Mouse (Mus musculus) hindbrain, embryonic 11.5 days (tissue): ENCODE results near the gene Hoxb2. TPM values are rescaled to one million over a fixed set of nuclear protein-coding genes. Genes with fewer than 3 reads are reported as not detected.

Experiments
- ATAC-seq: fragments of 200-750 bp; cut with Nextera tagmentation; 2 replicates; pipeline ENCODE4 v1.8.0; 2017; ENCODE audit warnings: mild to moderate bottlenecking, moderate TSS enrichment, moderate library complexity; ENCODE audit not compliant: low FRiP score
- DNase-seq: peaks from one replicate; pipeline ENCODE4 v3.0.0-alpha.2; 2015; ENCODE audit warnings: low spot score
- H3K27ac ChIP-seq: fragments of 300-500 bp; sonication (generic); 2 replicates; pipeline ENCODE4 v1.5.1; 2014; ENCODE audit warnings: mild to moderate bottlenecking, low read depth, low read length
- H3K27me3 ChIP-seq: fragments of 300-500 bp; sonication (generic); 2 replicates; pipeline ENCODE4 v1.6.1; 2014; ENCODE audit warnings: mild to moderate bottlenecking, low read length, moderate library complexity, mixed read lengths; ENCODE audit not compliant: control insufficient read depth, insufficient read depth
- H3K36me3 ChIP-seq: fragments of 300-500 bp; sonication (generic); 2 replicates; pipeline ENCODE4 v1.6.1; 2014; ENCODE audit warnings: mild to moderate bottlenecking, low read length, moderate library complexity, mixed read lengths; ENCODE audit not compliant: control insufficient read depth, insufficient read depth
- H3K4me1 ChIP-seq: fragments of 300-500 bp; sonication (generic); replicated peaks from 2 replicates; pipeline ENCODE4 v1.6.1; 2014; ENCODE audit warnings: low read length, mixed read lengths; ENCODE audit not compliant: control insufficient read depth, insufficient read depth
- H3K4me2 ChIP-seq: fragments of 300-500 bp; sonication (generic); replicated peaks from 2 replicates; pipeline ENCODE4 v1.6.1; 2014; ENCODE audit warnings: mild to moderate bottlenecking, low read depth, low read length
- H3K4me3 ChIP-seq: fragments of 300-500 bp; sonication (generic); 2 replicates; pipeline ENCODE4 v1.5.1; 2014; ENCODE audit warnings: low read depth, low read length
- H3K9ac ChIP-seq: fragments of 300-500 bp; sonication (generic); 2 replicates; pipeline ENCODE4 v1.6.1; 2014; ENCODE audit warnings: low read depth, low read length
- H3K9me3 ChIP-seq: fragments of 300-500 bp; sonication (generic); 2 replicates; pipeline ENCODE4 v1.6.1; 2016; ENCODE audit warnings: low read length; ENCODE audit not compliant: control insufficient read depth
- WGBS: fragments of 180-500 bp; shearing (Covaris S2); extraction: QIAGEN DNeasy Blood & Tissue Kit; methylation state at CpG from one replicate; pipeline ENCODE4 v1.1.7; 2014; 5-methylcytosine and 5-hydroxymethylcytosine counted together
- polyA plus RNA-seq: library from polyadenylated mRNA; unstranded; fragments of >200 nt; fragmentation: Nextera tagmentation; extraction: Ambion mirVana; gene quantifications from 2 replicates; pipeline ENCODE4 v1.2.1, GENCODE M21; 2014

Hoxb2 gene
- polyA plus RNA-seq, 1 experiment from 2014 or later, result 67.5 TPM

DNA sequence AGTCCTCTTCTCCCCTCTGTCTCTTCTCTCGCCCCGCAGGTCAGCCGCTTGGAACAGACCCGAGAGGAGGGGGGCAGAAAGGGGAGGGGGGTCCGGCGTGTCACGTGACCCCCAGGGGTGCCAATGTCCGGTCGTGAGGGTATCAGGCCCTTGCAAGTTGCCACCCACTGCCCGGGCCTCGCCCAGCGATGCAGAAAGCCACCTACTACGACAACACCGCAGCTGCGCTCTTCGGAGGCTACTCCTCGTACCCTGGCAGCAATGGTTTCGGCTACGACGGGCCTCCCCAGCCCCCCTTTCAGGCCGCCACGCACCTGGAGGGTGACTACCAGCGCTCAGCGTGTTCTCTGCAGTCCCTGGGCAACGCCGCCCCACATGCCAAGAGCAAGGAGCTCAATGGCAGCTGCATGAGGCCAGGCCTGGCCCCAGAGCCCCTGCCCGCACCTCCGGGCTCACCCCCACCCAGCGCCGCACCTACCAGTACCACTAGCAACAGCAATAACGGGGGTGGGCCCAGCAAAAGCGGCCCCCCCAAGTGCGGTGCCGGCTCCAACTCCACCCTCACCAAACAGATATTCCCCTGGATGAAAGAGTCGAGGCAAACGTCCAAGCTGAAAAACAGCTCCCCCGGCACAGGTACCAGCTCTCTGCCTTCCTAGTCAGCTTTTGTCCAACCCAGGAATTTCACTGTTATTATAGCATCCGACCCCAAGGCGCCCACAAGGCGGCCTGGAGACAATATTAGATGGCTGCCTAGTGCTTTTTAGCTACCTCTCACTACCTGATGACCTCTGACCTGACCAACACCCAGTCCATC lies 6.1 kb upstream of the Hoxb2 start:
- Histone ChIP-seq H3K27ac (peak overlapping the region; percentile 98), H3K9me3 (no peaks in the 10 kb centered on the region), H3K9ac (peak overlapping the region; percentile 93), H3K4me1 (peaks cover 5% of the 10 kb centered on the region; the same call in 1 of the 2 replicates), H3K4me2 (peak overlapping the region; percentile 79), H3K4me3 (peak overlapping the region; percentile 56), H3K36me3 (no peaks in the 10 kb centered on the region), H3K27me3 (peaks cover 65% of the 10 kb centered on the region)
- peak; percentile 43; the same call in 1 of the 2 replicates for ATAC-seq
- peak; percentile 75 for DNase-seq
- 3% methylated on average over 36 of the region's 40 CpGs for WGBS

GRCm38 (mm10) chr11:96344878-96345159 lies 5.5 kb upstream of the Hoxb2 start:
- H3K4me1 ChIP-seq, result peaks cover 5% of the 10 kb centered on the region; the same call in 1 of the 2 replicates
- DNase-seq (no peak), ATAC-seq (no peak)
- no peaks in the 10 kb centered on the region for H3K9me3 ChIP-seq
- peaks cover 65% of the 10 kb centered on the region for H3K27me3 ChIP-seq
- peak overlapping the region; percentile 79 for H3K4me2 ChIP-seq
- H3K27ac ChIP-seq, result peak overlapping the region; percentile 98
- H3K9ac ChIP-seq, result peak overlapping the region; percentile 93
- no peaks in the 10 kb centered on the region for H3K36me3 ChIP-seq
- peak overlapping the region; percentile 56 for H3K4me3 ChIP-seq
- WGBS, result 6% methylated on average over 5 of the region's 6 CpGs

GRCm38 (mm10) chr11:96345220-96345892 lies 5.0 kb upstream of the Hoxb2 start:
- no peak for ATAC-seq
- Histone ChIP-seq H3K4me1 (peaks cover 8% of the 10 kb centered on the region; the same call in 1 of the 2 replicates), H3K27me3 (peaks cover 66% of the 10 kb centered on the region), H3K4me3 (peak overlapping the region; percentile 56), H3K27ac (peak overlapping the region; percentile 98), H3K4me2 (peak overlapping the region; percentile 79), H3K9ac (peak overlapping the region; percentile 93), H3K9me3 (no peaks in the 10 kb centered on the region), H3K36me3 (no peaks in the 10 kb centered on the region)
- DNase-seq, result peak; percentile 62
- 2% methylated on average over 42 of the region's 56 CpGs for WGBS

- DNase-seq (peak; percentile 70), ATAC-seq (no peak)
- Histone ChIP-seq H3K9me3 (no peaks in the 10 kb centered on the region), H3K27me3 (peaks cover 71% of the 10 kb centered on the region), H3K4me2 (peak overlapping the region; percentile 79), H3K4me1 (peaks cover 9% of the 10 kb centered on the region; the same call in 1 of the 2 replicates), H3K9ac (peak overlapping the region; percentile 93), H3K4me3 (peak overlapping the region; percentile 56), H3K36me3 (no peaks in the 10 kb centered on the region), H3K27ac (peak overlapping the region; percentile 98)
- 2% methylated on average over 45 of the region's 45 CpGs for WGBS
Observed at GRCm38 (mm10) chr11:96345893-96346806, 4.2 kb upstream of the Hoxb2 start.

DNA sequence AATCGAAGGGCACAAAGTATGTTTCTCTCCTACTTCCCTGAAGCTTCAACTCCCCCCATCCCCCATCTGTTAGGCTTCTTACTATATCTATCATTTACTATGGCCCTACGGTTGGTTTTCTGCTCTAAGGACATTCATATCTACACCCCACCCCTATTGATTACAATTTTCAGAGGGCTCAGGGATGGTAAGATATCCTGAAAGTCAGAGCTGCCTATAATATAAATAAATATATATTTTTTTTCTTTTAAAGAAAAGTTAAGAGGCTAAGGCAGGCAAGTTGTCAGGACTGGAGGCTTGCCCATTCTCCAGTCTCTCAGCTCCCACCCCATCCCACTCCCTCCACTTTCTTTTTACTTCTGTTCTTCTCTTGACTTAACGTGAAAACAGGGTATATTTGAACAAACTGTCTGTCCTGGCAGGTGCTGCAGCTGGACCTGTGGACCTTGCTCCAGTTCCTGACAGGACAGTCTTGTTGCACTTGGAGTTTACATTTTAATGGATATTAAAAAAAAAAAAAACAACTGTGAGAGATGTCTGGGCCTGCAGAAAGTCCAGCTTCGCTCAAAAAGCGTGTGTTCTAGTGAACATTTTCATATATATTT lies 3.3 kb upstream of the Hoxb2 start:
- peak; percentile 42 for DNase-seq
- H3K9ac ChIP-seq, result peak overlapping the region; percentile 31; the same call in 1 of the 2 replicates
- no peak for ATAC-seq
- no peaks in the 10 kb centered on the region for H3K9me3 ChIP-seq
- no peak overlapping the region for H3K4me3 ChIP-seq
- peaks cover 10% of the 10 kb centered on the region; the same call in 1 of the 2 replicates for H3K4me1 ChIP-seq
- H3K4me2 ChIP-seq, result peak overlapping the region; percentile 79
- H3K36me3 ChIP-seq, result no peaks in the 10 kb centered on the region
- WGBS, result 31% methylated on average over 5 of the region's 5 CpGs
- H3K27ac ChIP-seq, result peak overlapping the region; percentile 98
- peaks cover 73% of the 10 kb centered on the region for H3K27me3 ChIP-seq

GRCm38 (mm10) chr11:96347717-96348116 lies 2.6 kb upstream of the Hoxb2 start:
- Histone ChIP-seq H3K4me3 (peak overlapping the region; percentile 39), H3K36me3 (no peaks in the 10 kb centered on the region), H3K27ac (peak overlapping the region; percentile 98), H3K9ac (peak overlapping the region; percentile 67; the same call in 1 of the 2 replicates), H3K9me3 (no peaks in the 10 kb centered on the region), H3K27me3 (peaks cover 69% of the 10 kb centered on the region), H3K4me2 (peak overlapping the region; percentile 50), H3K4me1 (peaks cover 10% of the 10 kb centered on the region; the same call in 1 of the 2 replicates)
- ATAC-seq, result no peak
- WGBS, result 5% methylated on average over 4 of the region's 4 CpGs
- no peak for DNase-seq

DNA sequence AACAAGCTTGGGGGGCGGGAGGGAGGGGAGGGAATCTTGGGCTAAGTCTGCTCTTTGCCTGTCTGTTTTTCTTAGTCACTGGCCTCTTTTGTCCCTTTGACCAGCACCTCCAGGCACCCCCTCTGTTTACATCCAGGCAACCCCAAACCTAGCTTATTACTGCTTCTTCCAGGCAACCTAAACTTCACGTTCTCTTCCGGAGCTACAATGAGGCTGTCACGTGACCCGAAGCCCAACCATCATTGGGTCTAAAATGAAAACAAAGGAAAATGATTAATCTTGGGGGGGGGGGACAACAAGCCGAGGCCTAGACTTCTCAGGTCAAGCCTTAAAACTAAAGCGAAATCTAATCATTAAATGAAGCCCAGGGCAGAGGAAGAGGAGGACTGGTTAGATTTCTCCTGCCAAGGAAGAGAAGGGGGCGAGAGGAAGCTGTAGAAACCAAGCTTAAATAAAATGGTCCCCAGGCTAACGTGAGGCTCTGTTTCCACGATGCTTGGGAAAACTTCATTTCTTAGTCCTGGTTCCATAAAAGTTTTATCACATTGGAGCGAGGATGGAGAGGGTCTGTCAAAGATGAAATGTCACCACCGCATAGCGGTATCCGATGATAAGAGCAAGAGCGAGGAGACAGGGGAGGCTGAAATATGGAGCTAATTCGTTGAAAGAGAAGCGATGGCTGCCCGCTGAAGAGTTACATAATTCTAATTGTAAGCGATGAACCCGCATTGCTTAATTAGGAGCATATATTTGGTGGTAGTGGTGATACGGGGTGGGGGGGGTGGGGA lies 2.0 kb upstream of the Hoxb2 start:
- Histone ChIP-seq H3K4me2 (peak overlapping the region; percentile 50), H3K27ac (peak overlapping the region; percentile 98), H3K9me3 (no peaks in the 10 kb centered on the region), H3K4me3 (peak overlapping the region; percentile 39), H3K9ac (peak overlapping the region; percentile 67), H3K36me3 (no peaks in the 10 kb centered on the region), H3K27me3 (peaks cover 67% of the 10 kb centered on the region), H3K4me1 (peaks cover 10% of the 10 kb centered on the region; the same call in 1 of the 2 replicates)
- WGBS, result 4% methylated on average over 21 of the region's 21 CpGs
- ATAC-seq, result no peak
- DNase-seq, result peak; percentile 74
